Mouse (Mus musculus): ENCODE measurements around the gene E330017A01Rik. TPM values are rescaled to one million over a fixed set of nuclear protein-coding genes. Genes with fewer than 3 reads are reported as not detected.

The E330017A01Rik gene
- polyA plus RNA-seq, 1 experiment from 2014 or later: not detected

DNA sequence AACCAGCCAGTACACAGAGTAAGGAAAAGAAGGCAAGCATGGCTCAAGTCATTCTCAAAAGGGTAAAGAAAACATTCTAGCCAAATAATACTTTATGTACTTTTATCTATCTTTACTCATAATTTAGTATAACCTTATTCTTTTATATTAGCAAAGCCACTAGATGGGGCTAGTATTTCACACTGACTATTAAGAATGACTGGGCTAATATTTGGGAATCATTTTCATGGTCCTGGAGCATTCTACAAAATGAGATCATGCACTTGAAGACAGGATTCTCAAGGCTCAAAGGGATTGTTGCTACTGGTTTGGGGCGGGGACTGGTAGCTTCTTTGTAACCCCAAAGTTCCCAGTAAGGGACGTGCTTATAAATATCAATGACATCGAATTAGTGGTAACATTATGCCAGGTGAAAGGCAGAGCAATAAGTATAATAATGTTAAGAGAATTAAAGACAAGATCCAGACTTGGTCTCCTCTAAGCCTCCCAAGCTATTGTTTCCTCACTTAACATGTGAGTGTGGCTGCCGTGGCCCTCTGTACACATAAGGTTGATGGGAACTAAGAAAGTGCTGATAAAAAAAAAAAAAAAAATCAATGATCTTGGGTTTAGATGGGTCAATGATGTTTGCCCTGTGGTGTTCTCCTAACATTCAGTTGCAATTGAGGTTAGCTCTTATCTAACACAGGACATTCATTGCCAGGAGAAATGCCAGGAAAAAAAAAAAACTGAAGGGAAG is 10.8 kb downstream of the E330017A01Rik start:
- Histone ChIP-seq H3K27ac (ENCODE audit: poor library complexity, severe bottlenecking) (no peak overlapping the region), H3K9me3 (replicated peaks) (no peaks in the 10 kb centered on the region), H3K36me3 (no peaks in the 10 kb centered on the region), H3K4me1 (replicated peaks) (no peaks in the 10 kb centered on the region), H3K9ac (no peak overlapping the region), H3K27me3 (replicated peaks) (no peaks in the 10 kb centered on the region), H3K4me2 (no peak overlapping the region), H3K4me3 (no peak overlapping the region)
- 86% methylated on average over 4 of the region's 4 CpGs for WGBS
- no peak for ATAC-seq (ENCODE audit: insufficient number of reproducible peaks, low FRiP score)

DNA sequence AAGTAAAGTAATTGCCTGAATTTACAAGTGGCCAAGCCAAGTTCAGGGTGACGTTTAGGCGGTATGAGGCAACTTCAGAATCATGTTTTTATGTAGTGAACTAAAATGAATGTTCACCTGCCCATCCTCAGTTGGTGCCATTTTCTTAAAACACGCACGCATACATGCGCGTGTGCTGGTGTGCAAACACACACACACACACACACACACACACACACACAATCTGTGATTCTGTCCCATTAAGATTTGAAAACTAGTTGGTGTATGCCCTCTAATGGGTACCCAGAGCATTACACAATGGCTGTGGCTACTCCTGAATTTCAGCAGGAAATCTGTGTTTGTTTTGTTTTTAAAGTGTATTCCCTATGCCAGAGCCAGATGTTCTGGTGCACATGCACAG is 14.6 kb downstream of the E330017A01Rik start:
- ATAC-seq (ENCODE audit: insufficient number of reproducible peaks, low FRiP score): no peak

DNA sequence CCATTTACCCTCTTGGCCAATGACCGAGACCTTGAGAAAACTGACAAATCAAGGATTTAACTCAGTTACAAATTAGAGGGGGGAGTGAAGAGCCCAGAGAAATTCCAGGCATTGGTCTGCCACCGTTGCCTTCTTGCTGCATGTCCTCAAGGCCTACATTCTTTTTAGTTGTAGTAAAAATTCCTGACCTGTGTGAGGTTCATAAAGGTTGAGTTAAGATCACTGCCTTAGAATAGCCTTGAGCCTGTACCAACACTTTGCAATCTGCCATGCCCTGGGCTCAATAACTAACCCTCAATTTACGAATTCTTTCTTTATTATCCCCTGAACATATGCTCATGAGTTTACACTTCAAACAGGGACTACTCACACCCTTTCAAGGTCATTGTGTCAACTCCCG is 15.4 kb downstream of the E330017A01Rik start:
- no peaks in the 10 kb centered on the region for H3K4me1 ChIP-seq (replicated peaks)
- H3K36me3 ChIP-seq: no peaks in the 10 kb centered on the region
- H3K27me3 ChIP-seq (replicated peaks): no peaks in the 10 kb centered on the region
- no peak overlapping the region for H3K9ac ChIP-seq
- no peak overlapping the region for H3K4me2 ChIP-seq
- H3K9me3 ChIP-seq (replicated peaks): no peaks in the 10 kb centered on the region
- no peak overlapping the region for H3K27ac ChIP-seq (ENCODE audit: poor library complexity, severe bottlenecking)
- no peak overlapping the region for H3K4me3 ChIP-seq
- 62% methylated on average over 4 of the region's 4 CpGs for WGBS
- no peak for ATAC-seq (ENCODE audit: insufficient number of reproducible peaks, low FRiP score)

More for the DNA sequence above, 14.6 kb downstream of the E330017A01Rik start:
- no peak overlapping the region for H3K27ac ChIP-seq (ENCODE audit: poor library complexity, severe bottlenecking)
- no peak overlapping the region for H3K4me3 ChIP-seq
- no peak overlapping the region for H3K9ac ChIP-seq
- H3K4me1 ChIP-seq (replicated peaks): no peaks in the 10 kb centered on the region
- H3K4me2 ChIP-seq: no peak overlapping the region
- WGBS: 83% methylated on average over 6 of the region's 6 CpGs
- no peaks in the 10 kb centered on the region for H3K27me3 ChIP-seq (replicated peaks)
- no peaks in the 10 kb centered on the region for H3K9me3 ChIP-seq (replicated peaks)
- H3K36me3 ChIP-seq: no peaks in the 10 kb centered on the region

DNA sequence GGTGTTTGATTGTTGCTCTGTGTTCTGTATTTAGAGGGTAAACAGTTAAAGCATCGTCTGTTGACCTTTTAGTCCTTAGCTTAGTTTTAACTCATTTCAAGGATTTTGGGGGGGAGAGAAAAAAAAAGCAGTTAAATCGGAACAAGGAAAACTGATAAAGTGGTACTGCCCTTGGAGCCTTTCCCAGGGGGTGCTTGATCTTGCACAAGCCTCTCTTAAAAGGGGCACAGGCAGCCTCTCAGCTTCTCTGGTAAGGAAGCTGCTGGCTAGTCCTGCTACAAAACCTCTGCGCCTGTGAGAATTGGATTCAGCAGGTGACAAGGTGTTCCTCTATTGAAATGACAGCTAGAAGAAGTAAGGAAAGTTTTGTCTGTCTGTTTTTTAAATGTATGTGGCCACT is 16.2 kb downstream of the E330017A01Rik start:
- H3K27ac ChIP-seq (ENCODE audit: poor library complexity, severe bottlenecking): no peak overlapping the region
- no peaks in the 10 kb centered on the region for H3K36me3 ChIP-seq
- ATAC-seq (ENCODE audit: insufficient number of reproducible peaks, low FRiP score): no peak
- H3K4me1 ChIP-seq (replicated peaks): no peaks in the 10 kb centered on the region
- H3K9me3 ChIP-seq (replicated peaks): no peaks in the 10 kb centered on the region
- H3K27me3 ChIP-seq (replicated peaks): no peaks in the 10 kb centered on the region
- WGBS: 69% methylated on average over 3 of the region's 3 CpGs
- H3K9ac ChIP-seq: no peak overlapping the region
- H3K4me2 ChIP-seq: no peak overlapping the region
- no peak overlapping the region for H3K4me3 ChIP-seq

DNA sequence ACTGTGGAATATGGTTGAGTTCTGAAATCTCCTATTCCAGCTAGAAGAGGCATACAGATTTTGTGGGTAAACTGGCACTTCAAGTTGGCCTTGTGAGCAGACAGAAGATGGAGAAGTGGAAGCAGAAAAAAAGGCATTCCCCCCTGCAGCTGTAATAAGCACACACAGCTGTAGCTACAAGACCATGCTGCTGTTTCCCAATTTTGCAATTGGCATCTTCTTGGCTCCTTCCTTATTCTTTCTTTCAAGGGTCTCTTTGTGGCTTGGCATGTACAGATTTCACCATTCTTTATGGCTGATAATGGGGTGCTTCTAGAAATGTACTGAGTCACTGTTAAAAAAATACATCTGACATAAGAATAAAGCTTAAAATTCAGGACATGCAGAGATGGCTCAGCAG is 21.2 kb downstream of the E330017A01Rik start:
- H3K9me3 ChIP-seq (replicated peaks): no peaks in the 10 kb centered on the region
- H3K27me3 ChIP-seq (replicated peaks): no peaks in the 10 kb centered on the region
- H3K27ac ChIP-seq (ENCODE audit: poor library complexity, severe bottlenecking): no peak overlapping the region
- H3K4me2 ChIP-seq: no peak overlapping the region
- no peaks in the 10 kb centered on the region for H3K4me1 ChIP-seq (replicated peaks)
- H3K36me3 ChIP-seq: no peaks in the 10 kb centered on the region
- ATAC-seq (ENCODE audit: insufficient number of reproducible peaks, low FRiP score): no peak
- no peak overlapping the region for H3K9ac ChIP-seq
- H3K4me3 ChIP-seq: no peak overlapping the region

DNA sequence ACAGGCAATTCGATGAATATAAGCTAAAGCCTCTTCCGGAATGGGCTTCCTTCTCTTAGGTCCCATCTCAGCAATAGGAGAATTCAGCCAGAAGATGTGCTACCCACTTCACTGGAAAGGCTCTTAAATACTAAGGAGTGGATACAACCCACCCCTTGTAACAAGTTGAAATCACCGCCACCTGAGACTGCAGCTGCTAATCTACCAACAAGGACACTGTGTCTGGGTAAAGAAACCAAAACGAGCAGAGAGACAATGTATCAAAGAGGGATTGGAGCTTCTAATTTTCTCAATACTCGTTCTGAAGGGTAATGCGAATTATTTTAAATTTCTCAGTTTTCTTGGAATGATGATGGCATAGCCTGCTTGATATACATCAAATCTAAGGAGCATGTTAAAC is 21.7 kb downstream of the E330017A01Rik start, which contains the start of gene Gm813:
Gm813 (minus strand) TSS at position 101 of the 400 bp plus-strand sequence.
- Histone ChIP-seq H3K27me3 (replicated peaks) (no peaks in the 10 kb centered on the region), H3K4me2 (no peak within 1 kb of the TSS), H3K4me3 (no peak within 1 kb of the TSS), H3K9ac (no peak within 1 kb of the TSS), H3K9me3 (replicated peaks) (no peaks in the 10 kb centered on the region), H3K27ac (ENCODE audit: poor library complexity, severe bottlenecking) (no peak within 1 kb of the TSS), H3K36me3 (no peaks in the 10 kb centered on the region), H3K4me1 (replicated peaks) (no peaks in the 10 kb centered on the region)
- 81% methylated on average over 6 of the region's 6 CpGs for WGBS
- no peak for ATAC-seq (ENCODE audit: insufficient number of reproducible peaks, low FRiP score)

DNA sequence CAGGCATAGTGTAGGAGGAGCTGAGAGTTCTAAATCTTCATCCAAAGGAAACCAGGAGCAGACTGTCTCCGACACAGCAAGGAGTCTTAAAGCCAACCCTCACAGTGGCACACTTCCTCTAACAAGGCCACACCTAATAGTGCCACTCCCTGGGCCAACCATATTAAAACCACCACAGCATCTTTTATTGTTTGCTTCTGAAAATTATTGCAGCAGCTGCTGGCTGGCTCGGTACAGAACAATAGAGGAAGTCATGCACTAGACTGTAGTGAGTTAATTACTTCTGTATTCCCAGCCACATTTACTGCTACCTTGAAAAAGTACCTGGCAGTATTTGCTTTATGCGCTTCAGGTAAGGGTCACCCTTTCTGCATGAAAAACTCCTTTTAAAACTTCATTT is 25.6 kb downstream of the E330017A01Rik start:
- Histone ChIP-seq H3K9me3 (replicated peaks) (no peaks in the 10 kb centered on the region), H3K4me1 (replicated peaks) (no peaks in the 10 kb centered on the region), H3K27me3 (replicated peaks) (no peaks in the 10 kb centered on the region), H3K27ac (ENCODE audit: poor library complexity, severe bottlenecking) (no peak overlapping the region), H3K4me3 (no peak overlapping the region), H3K36me3 (no peaks in the 10 kb centered on the region), H3K4me2 (no peak overlapping the region), H3K9ac (no peak overlapping the region)
- WGBS: 81% methylated on average over 3 of the region's 3 CpGs
- ATAC-seq (ENCODE audit: insufficient number of reproducible peaks, low FRiP score): no peak

DNA sequence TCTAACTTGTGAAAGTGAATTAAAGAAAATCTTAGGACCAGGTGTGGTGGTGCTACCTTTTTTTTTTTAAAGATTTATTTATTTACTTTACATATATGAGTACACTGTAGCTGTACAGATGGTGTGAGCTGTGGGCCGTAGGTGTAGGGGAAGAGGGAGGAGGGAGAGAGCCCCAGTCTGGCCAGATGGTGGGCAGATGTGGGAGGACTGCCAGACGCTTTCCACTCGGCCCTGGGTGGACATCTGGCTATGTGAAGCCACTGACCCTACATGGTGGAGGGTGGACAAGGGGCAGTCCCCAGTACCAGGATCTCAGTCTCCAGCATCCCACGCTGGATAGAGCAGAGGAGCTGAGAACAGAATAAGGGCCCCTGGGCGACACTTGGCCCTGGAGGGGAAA is 31.4 kb downstream of the E330017A01Rik start:
- H3K36me3 ChIP-seq: no peaks in the 10 kb centered on the region
- ATAC-seq (ENCODE audit: insufficient number of reproducible peaks, low FRiP score): no peak

DNA sequence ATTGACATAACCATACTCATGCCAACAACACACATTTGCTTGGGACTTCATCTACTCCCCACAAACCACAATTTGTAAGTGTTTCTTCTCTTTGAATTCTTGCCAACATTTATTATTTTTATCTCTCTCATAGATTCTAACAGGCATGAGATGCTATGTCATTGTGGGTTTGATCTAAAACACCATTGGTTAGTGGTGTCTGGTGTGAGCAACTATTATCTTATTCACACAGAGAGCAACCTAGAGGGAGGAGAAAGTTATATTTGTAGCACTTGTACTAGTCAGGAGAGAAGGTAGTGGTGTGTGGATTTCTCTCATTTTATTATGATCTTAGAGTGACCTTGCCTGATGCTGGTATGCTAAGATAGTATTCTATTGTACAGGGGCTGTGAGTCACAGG is 33.9 kb downstream of the E330017A01Rik start:
- H3K9ac ChIP-seq: no peak overlapping the region
- H3K4me2 ChIP-seq: no peak overlapping the region
- H3K27ac ChIP-seq (ENCODE audit: poor library complexity, severe bottlenecking): no peak overlapping the region
- ATAC-seq (ENCODE audit: insufficient number of reproducible peaks, low FRiP score): no peak
- no peaks in the 10 kb centered on the region for H3K36me3 ChIP-seq
- no peaks in the 10 kb centered on the region for H3K9me3 ChIP-seq (replicated peaks)
- no peaks in the 10 kb centered on the region for H3K27me3 ChIP-seq (replicated peaks)
- H3K4me3 ChIP-seq: no peak overlapping the region
- peaks cover 4% of the 10 kb centered on the region for H3K4me1 ChIP-seq (replicated peaks)

More for the DNA sequence above, 31.4 kb downstream of the E330017A01Rik start:
- no peaks in the 10 kb centered on the region for H3K27me3 ChIP-seq (replicated peaks)
- no peak overlapping the region for H3K27ac ChIP-seq (ENCODE audit: poor library complexity, severe bottlenecking)
- H3K4me3 ChIP-seq: no peak overlapping the region
- no peaks in the 10 kb centered on the region for H3K9me3 ChIP-seq (replicated peaks)
- H3K4me1 ChIP-seq (replicated peaks): peaks cover 4% of the 10 kb centered on the region
- WGBS: 57% methylated on average over 5 of the region's 5 CpGs
- H3K4me2 ChIP-seq: no peak overlapping the region
- no peak overlapping the region for H3K9ac ChIP-seq

DNA sequence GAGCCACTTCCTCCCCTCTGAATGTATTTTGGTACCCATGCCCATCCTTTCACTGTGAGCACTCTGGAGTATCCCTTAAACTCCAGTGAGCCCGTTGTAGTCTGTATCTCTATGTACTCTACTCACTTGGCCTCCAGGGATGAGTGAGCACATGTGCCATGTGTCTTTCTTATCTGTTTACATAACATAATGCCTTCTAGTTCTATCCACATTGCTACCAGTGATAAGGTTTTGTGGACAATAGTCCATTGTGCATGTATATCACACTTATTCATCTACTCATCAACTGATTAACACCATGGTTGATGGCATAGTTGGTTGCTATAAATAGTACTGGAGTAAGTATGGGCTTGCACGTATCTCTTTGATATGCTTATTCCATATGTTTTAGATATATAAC is 34.7 kb downstream of the E330017A01Rik start:
- no peaks in the 10 kb centered on the region for H3K36me3 ChIP-seq
- no peak overlapping the region for H3K4me3 ChIP-seq
- H3K4me1 ChIP-seq (replicated peaks): peaks cover 4% of the 10 kb centered on the region
- ATAC-seq (ENCODE audit: insufficient number of reproducible peaks, low FRiP score): no peak
- H3K9ac ChIP-seq: no peak overlapping the region
- no peak overlapping the region for H3K27ac ChIP-seq (ENCODE audit: poor library complexity, severe bottlenecking)
- H3K27me3 ChIP-seq (replicated peaks): no peaks in the 10 kb centered on the region
- WGBS: 75% methylated on average over 2 of the region's 2 CpGs
- H3K4me2 ChIP-seq: no peak overlapping the region
- no peaks in the 10 kb centered on the region for H3K9me3 ChIP-seq (replicated peaks)

DNA sequence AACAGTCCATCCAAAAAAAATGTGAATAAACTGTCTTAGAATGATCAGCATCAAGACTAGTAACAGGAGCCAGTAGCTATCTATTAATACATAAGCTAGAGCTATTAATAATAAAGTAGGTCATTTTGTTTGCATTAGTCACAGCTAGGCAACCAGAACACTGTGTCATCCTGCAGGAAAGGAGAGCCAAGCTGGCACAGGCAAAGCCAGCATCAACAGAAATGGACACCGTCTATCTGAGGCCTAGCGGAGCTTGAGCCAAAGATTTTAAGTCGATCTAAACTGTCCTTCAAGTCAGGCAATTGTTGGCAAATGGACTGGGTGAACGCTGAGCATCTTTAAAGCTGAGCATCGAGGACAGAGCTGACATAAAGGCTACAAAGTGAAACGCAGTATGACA is 37.7 kb downstream of the E330017A01Rik start:
- Histone ChIP-seq H3K4me2 (no peak overlapping the region), H3K4me3 (no peak overlapping the region), H3K9ac (no peak overlapping the region), H3K4me1 (replicated peaks) (no peaks in the 10 kb centered on the region), H3K36me3 (no peaks in the 10 kb centered on the region), H3K27ac (ENCODE audit: poor library complexity, severe bottlenecking) (no peak overlapping the region), H3K27me3 (replicated peaks) (no peaks in the 10 kb centered on the region), H3K9me3 (replicated peaks) (no peaks in the 10 kb centered on the region)
- WGBS: 87% methylated on average over 6 of the region's 6 CpGs
- no peak for ATAC-seq (ENCODE audit: insufficient number of reproducible peaks, low FRiP score)

DNA sequence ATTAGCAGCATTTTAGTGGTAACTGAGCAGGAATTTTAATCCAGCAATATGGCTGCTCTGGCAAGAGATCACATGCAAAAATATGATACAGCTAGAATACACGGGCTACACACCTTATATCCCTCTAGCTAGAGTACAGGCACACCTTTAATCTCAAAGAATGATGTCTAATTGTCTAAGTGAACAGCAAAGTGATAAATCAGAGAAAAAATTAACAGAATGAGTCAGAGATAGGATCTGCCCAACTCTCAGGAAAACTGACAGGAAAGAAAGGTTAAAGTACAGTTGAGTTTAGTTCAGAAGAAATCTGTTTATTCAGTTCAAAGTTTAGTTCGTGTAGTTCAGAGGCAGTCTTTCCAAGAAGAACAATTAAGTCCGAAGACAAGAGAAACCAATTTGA is 47.2 kb downstream of the E330017A01Rik start:
- Histone ChIP-seq H3K4me3 (no peak overlapping the region), H3K9me3 (replicated peaks) (no peaks in the 10 kb centered on the region), H3K27ac (ENCODE audit: poor library complexity, severe bottlenecking) (no peak overlapping the region), H3K36me3 (no peaks in the 10 kb centered on the region), H3K4me1 (replicated peaks) (no peaks in the 10 kb centered on the region), H3K4me2 (no peak overlapping the region), H3K9ac (no peak overlapping the region), H3K27me3 (replicated peaks) (no peaks in the 10 kb centered on the region)
- 73% methylated on average over 3 of the region's 3 CpGs for WGBS
- ATAC-seq (ENCODE audit: insufficient number of reproducible peaks, low FRiP score): no peak
